Mouse (Mus musculus) liver, embryonic 11.5 days (tissue): ENCODE measurements around the gene Asb16. TPM values are rescaled to one million over a fixed set of nuclear protein-coding genes. Genes with fewer than 3 reads are reported as not detected.

Experiments
- ATAC-seq: fragments of 200-750 bp; cut with Nextera tagmentation; replicated peaks from 2 replicates; pipeline ENCODE4 v1.8.0; 2017; ENCODE audit warnings: moderate number of reproducible peaks, mild to moderate bottlenecking, moderate TSS enrichment, moderate library complexity; ENCODE audit not compliant: low FRiP score
- DNase-seq: peaks from one replicate; pipeline ENCODE4 v3.0.0-alpha.2; 2017; ENCODE audit warnings: low spot score
- H3K27ac ChIP-seq: fragments of 300-500 bp; sonication (generic); 2 replicates; pipeline ENCODE4 v1.5.1; 2014; ENCODE audit warnings: mild to moderate bottlenecking, low read depth, low read length, control low read depth
- H3K27me3 ChIP-seq: fragments of 300-500 bp; sonication (generic); replicated peaks from 2 replicates; pipeline ENCODE4 v1.6.1; 2014; ENCODE audit warnings: low read length, mixed read lengths; ENCODE audit not compliant: control insufficient read depth, insufficient read depth
- H3K36me3 ChIP-seq: fragments of 300-500 bp; sonication (generic); 2 replicates; pipeline ENCODE4 v1.6.1; 2014; ENCODE audit warnings: mild to moderate bottlenecking, low read length, moderate library complexity, mixed read lengths; ENCODE audit not compliant: control insufficient read depth, insufficient read depth
- H3K4me1 ChIP-seq: fragments of 300-500 bp; sonication (generic); replicated peaks from 2 replicates; pipeline ENCODE4 v1.6.1; 2014; ENCODE audit warnings: low read length, mixed read lengths; ENCODE audit not compliant: control insufficient read depth, insufficient read depth
- H3K4me2 ChIP-seq: fragments of 300-500 bp; sonication (generic); 2 replicates; pipeline ENCODE4 v1.6.1; 2014; ENCODE audit warnings: mild to moderate bottlenecking, control low read depth, moderate library complexity
- H3K4me3 ChIP-seq: fragments of 300-500 bp; sonication (generic); 2 replicates; pipeline ENCODE4 v1.5.1; 2014; ENCODE audit warnings: low read depth, low read length, control low read depth
- H3K9ac ChIP-seq: fragments of 300-500 bp; sonication (generic); 2 replicates; pipeline ENCODE4 v1.6.1; 2014; ENCODE audit warnings: low read depth, low read length, control low read depth
- H3K9me3 ChIP-seq: fragments of 300-500 bp; sonication (generic); 2 replicates; pipeline ENCODE4 v1.6.1; 2016; ENCODE audit warnings: low read length, inconsistent platforms, mixed read lengths; ENCODE audit not compliant: control insufficient read depth
- WGBS: fragments of 180-500 bp; shearing (Covaris S2); extraction: QIAGEN DNeasy Blood & Tissue Kit; methylation state at CpG from one replicate; pipeline ENCODE4 v1.1.7; 2014; 5-methylcytosine and 5-hydroxymethylcytosine counted together
- polyA plus RNA-seq: library from polyadenylated mRNA; unstranded; fragments of >200 nt; fragmentation: Nextera tagmentation; extraction: Ambion mirVana; gene quantifications from 2 replicates; pipeline ENCODE4 v1.2.1, GENCODE M21; 2014

Asb16 gene
- polyA plus RNA-seq, 1 experiment from 2014 or later: 0.05 TPM

- no peaks in the 10 kb centered on the region for H3K27me3 ChIP-seq
- H3K27ac ChIP-seq: peak overlapping the region; percentile 44
- peak; percentile 60 for ATAC-seq
- peak overlapping the region; percentile 65 for H3K4me3 ChIP-seq
- H3K9me3 ChIP-seq: no peaks in the 10 kb centered on the region
- peaks cover 12% of the 10 kb centered on the region for H3K36me3 ChIP-seq
- peak overlapping the region; percentile 75 for H3K4me2 ChIP-seq
- H3K4me1 ChIP-seq: peaks cover 12% of the 10 kb centered on the region
- DNase-seq: no peak
- H3K9ac ChIP-seq: peak overlapping the region; percentile 68
- 3% methylated on average over 31 of the region's 31 CpGs for whole genome bisulfite sequencing
These were observed 16.7 kb downstream of the Asb16 start for GRCm38 (mm10) chr11:102285095-102285834.

GRCm38 (mm10) chr11:102287485-102287884 lies 18.9 kb downstream of the Asb16 start:
- DNase-seq (no peak), ATAC-seq (no peak)
- H3K9ac ChIP-seq: no peak overlapping the region
- H3K27ac ChIP-seq: no peak overlapping the region
- H3K4me3 ChIP-seq: no peak overlapping the region
- H3K27me3 ChIP-seq: no peaks in the 10 kb centered on the region
- H3K4me2 ChIP-seq: no peak overlapping the region
- H3K4me1 ChIP-seq: peaks cover 12% of the 10 kb centered on the region
- peaks cover 30% of the 10 kb centered on the region for H3K36me3 ChIP-seq
- 89% methylated on average over 8 of the region's 8 CpGs for WGBS
- no peaks in the 10 kb centered on the region for H3K9me3 ChIP-seq

- WGBS: 85% methylated on average over 8 of the region's 8 CpGs
- Histone ChIP-seq H3K9me3 (no peaks in the 10 kb centered on the region), H3K9ac (no peak overlapping the region), H3K27ac (no peak overlapping the region), H3K27me3 (no peaks in the 10 kb centered on the region), H3K4me3 (0 out of 2 replicates have a peak overlapping the region, but pooled peaks have one; percentile 8), H3K4me1 (peaks cover 12% of the 10 kb centered on the region), H3K4me2 (no peak overlapping the region), H3K36me3 (peaks cover 37% of the 10 kb centered on the region)
- DNase-seq: no peak
- ATAC-seq: no peak
These were observed 19.7 kb downstream of the Asb16 start for GRCm38 (mm10) chr11:102288027-102288804.

- DNase-seq: no peak
- peak overlapping the region; percentile 34; the same call in 1 of the 2 replicates for H3K27ac ChIP-seq
- 88% methylated on average over 2 of the region's 2 CpGs for WGBS
- H3K9ac ChIP-seq: no peak overlapping the region
- no peaks in the 10 kb centered on the region for H3K9me3 ChIP-seq
- no peaks in the 10 kb centered on the region for H3K27me3 ChIP-seq
- no peak overlapping the region for H3K4me3 ChIP-seq
- no peak for ATAC-seq
- H3K36me3 ChIP-seq: peaks cover 40% of the 10 kb centered on the region
- H3K4me1 ChIP-seq: peaks cover 12% of the 10 kb centered on the region
- H3K4me2 ChIP-seq: no peak overlapping the region
These were observed 20.4 kb downstream of the Asb16 start for GRCm38 (mm10) chr11:102288913-102289312.

GRCm38 (mm10) chr11:102289511-102290100 lies 21.1 kb downstream of the Asb16 start:
- Histone ChIP-seq H3K9me3 (no peaks in the 10 kb centered on the region), H3K4me3 (no peak overlapping the region), H3K9ac (no peak overlapping the region), H3K4me1 (peaks cover 16% of the 10 kb centered on the region), H3K4me2 (no peak overlapping the region), H3K27me3 (no peaks in the 10 kb centered on the region), H3K36me3 (peaks cover 43% of the 10 kb centered on the region), H3K27ac (no peak overlapping the region)
- WGBS: 70% methylated on average over 6 of the region's 6 CpGs
- ATAC-seq (no peak), DNase-seq (no peak)

- H3K36me3 ChIP-seq: peaks cover 43% of the 10 kb centered on the region
- no peak for ATAC-seq
- peaks cover 21% of the 10 kb centered on the region for H3K4me1 ChIP-seq
- H3K27me3 ChIP-seq: no peaks in the 10 kb centered on the region
- H3K4me2 ChIP-seq: no peak overlapping the region
- 88% methylated on average over 4 of the region's 4 CpGs for WGBS
- H3K9ac ChIP-seq: no peak overlapping the region
- no peak overlapping the region for H3K27ac ChIP-seq
- H3K4me3 ChIP-seq: no peak overlapping the region
- no peak for DNase-seq
- no peaks in the 10 kb centered on the region for H3K9me3 ChIP-seq
These were observed 21.6 kb downstream of the Asb16 start for GRCm38 (mm10) chr11:102290141-102290540.

GRCm38 (mm10) chr11:102291051-102291535 lies 22.6 kb downstream of the Asb16 start:
- H3K27me3 ChIP-seq: no peaks in the 10 kb centered on the region
- no peak overlapping the region for H3K4me2 ChIP-seq
- no peak overlapping the region for H3K9ac ChIP-seq
- H3K4me1 ChIP-seq: peaks cover 18% of the 10 kb centered on the region
- DNase-seq: no peak
- no peak overlapping the region for H3K4me3 ChIP-seq
- no peak for ATAC-seq
- H3K9me3 ChIP-seq: no peaks in the 10 kb centered on the region
- peaks cover 43% of the 10 kb centered on the region for H3K36me3 ChIP-seq
- WGBS: 87% methylated on average over 11 of the region's 11 CpGs
- no peak overlapping the region for H3K27ac ChIP-seq

- Histone ChIP-seq H3K4me2 (no peak overlapping the region; the same call in 1 of the 2 replicates), H3K27me3 (no peaks in the 10 kb centered on the region), H3K9me3 (no peaks in the 10 kb centered on the region), H3K4me1 (peaks cover 20% of the 10 kb centered on the region), H3K9ac (no peak overlapping the region), H3K27ac (no peak overlapping the region), H3K4me3 (no peak overlapping the region; the same call in 1 of the 2 replicates), H3K36me3 (peaks cover 31% of the 10 kb centered on the region)
- DNase-seq (no peak), ATAC-seq (no peak)
- 94% methylated on average over 13 of the region's 13 CpGs for WGBS
These were observed 25.4 kb downstream of the Asb16 start for GRCm38 (mm10) chr11:102293971-102294370.
